Comparison of ENCODE assay signal across 8 mouse cellular contexts in genomic region chr10:81550257-81550656, GRCm38 (mm10). TPM values are rescaled to one million over a fixed set of nuclear protein-coding genes. Genes with fewer than 3 reads are reported as not detected.
A peak's percentile ranks its signal among the peaks of the same experiment; 100 is the strongest.
DNase-seq lines count a peak whose midpoint lies in the region; ATAC-seq lines count a peak whose summit lies in the region.

No protein-coding gene starts in this region.

- no peak overlapping the region for H3K4me3 ChIP-seq in heart, embryonic 12.5 days
- H3K4me3 ChIP-seq in liver, embryonic 13.5 days (replicated peaks), result no peak overlapping the region

- WGBS in heart, embryonic 12.5 days, result 4% methylated on average over 7 of the region's 7 CpGs
- 12% methylated on average over 7 of the region's 7 CpGs for WGBS in liver, embryonic 13.5 days (ENCODE audit: insufficient replicate concordance)

- peaks cover 4% of the 10 kb centered on the region for H3K9me3 ChIP-seq in heart, embryonic 12.5 days (replicated peaks)
- no peaks in the 10 kb centered on the region for H3K9me3 ChIP-seq in liver, embryonic 13.5 days (replicated peaks)

- no peaks in the 10 kb centered on the region for H3K27me3 ChIP-seq in heart, embryonic 12.5 days (replicated peaks)
- H3K27me3 ChIP-seq in liver, embryonic 13.5 days, result no peaks in the 10 kb centered on the region

- H3K27ac ChIP-seq in heart, embryonic 12.5 days (ENCODE audit: poor library complexity, severe bottlenecking), result no peak overlapping the region
- no peak overlapping the region for H3K27ac ChIP-seq in liver, embryonic 13.5 days

- no peak for ATAC-seq in heart, embryonic 12.5 days (ENCODE audit: insufficient number of reproducible peaks, low FRiP score)
- ATAC-seq in liver, embryonic 13.5 days (ENCODE audit: low read depth), result no peak

- H3K36me3 ChIP-seq in heart, embryonic 12.5 days, result no peaks in the 10 kb centered on the region
- H3K36me3 ChIP-seq in liver, embryonic 13.5 days, result no peaks in the 10 kb centered on the region

- peaks cover 16% of the 10 kb centered on the region for H3K4me1 ChIP-seq in heart, embryonic 12.5 days (replicated peaks)
- H3K4me1 ChIP-seq in liver, embryonic 13.5 days (replicated peaks), result peaks cover 38% of the 10 kb centered on the region

- no peak overlapping the region for H3K9ac ChIP-seq in heart, embryonic 12.5 days
- no peak overlapping the region for H3K9ac ChIP-seq in liver, embryonic 13.5 days

- H3K4me2 ChIP-seq in heart, embryonic 12.5 days, result no peak overlapping the region
- no peak overlapping the region for H3K4me2 ChIP-seq in liver, embryonic 13.5 days

- peak; percentile 62 for DNase-seq in heart, adult 8-10 months (ENCODE audit: low spot score)
- DNase-seq in CD4-positive helper T cell, adult 2 months (ENCODE audit: low read depth, low spot score), result peak; percentile 76
- peak; percentile 72 for DNase-seq in adrenal gland, postnatal 25 days
- peak; percentile 75 for DNase-seq in forelimb bud, embryonic 11.5 days (ENCODE audit: low read depth, low spot score)
- DNase-seq in liver, embryonic 13.5 days, result peak; percentile 65
- DNase-seq in spleen, postnatal 10 days (ENCODE audit: low spot score in 2 of 2), result peak; percentile 73 to 88
- DNase-seq in yolk sac, embryonic 10.5 days (ENCODE audit: low spot score), result no peak

RNA-seq across cellular contexts. Expression of gene Gna11, which starts 5.3 kb away (rescaled TPM):
- 10 to 100 TPM; 47.7 to 54.1 (median 50.9) TPM for total RNA-seq in heart, adult 8-10 months (2022)
- polyA plus RNA-seq in heart, embryonic 12.5 days (2016; fragmentation: Nextera tagmentation; extraction: Ambion mirVana), result 58.4 and 66.2 TPM in 2 replicates
- 76.8 and 77.9 TPM in 2 replicates for total RNA-seq in adrenal gland, postnatal 25 days (2021)
- 20.0 and 21.4 TPM in 2 replicates for polyA plus RNA-seq in liver, embryonic 13.5 days (2015; fragmentation: Nextera tagmentation; extraction: Ambion mirVana)

RNA-seq across cellular contexts. Expression of gene Aes, which starts 9.0 kb away (rescaled TPM):
- total RNA-seq in heart, adult 8-10 months (2022), result 1,000 to 10,000 TPM; 1,133 to 1,192 (median 1,173) TPM
- polyA plus RNA-seq in heart, embryonic 12.5 days (2016; fragmentation: Nextera tagmentation; extraction: Ambion mirVana), result 636 and 677 TPM in 2 replicates
- 983 and 1,070 TPM in 2 replicates for total RNA-seq in adrenal gland, postnatal 25 days (2021)
- polyA plus RNA-seq in liver, embryonic 13.5 days (2015; fragmentation: Nextera tagmentation; extraction: Ambion mirVana), result 201 and 215 TPM in 2 replicates

RNA-seq across cellular contexts. Expression of gene Tle2, which starts 24.1 kb away (rescaled TPM):
- 10 to 100 TPM in 2 of 4 experiments, 1 to 10 TPM in 2; 5.4 to 12.1 (median 9.1) TPM for total RNA-seq in heart, adult 8-10 months (2022)
- polyA plus RNA-seq in heart, embryonic 12.5 days (2016; fragmentation: Nextera tagmentation; extraction: Ambion mirVana), result 25.8 and 30.8 TPM in 2 replicates
- total RNA-seq in adrenal gland, postnatal 25 days (2021), result 52.8 and 67.8 TPM in 2 replicates
- polyA plus RNA-seq in liver, embryonic 13.5 days (2015; fragmentation: Nextera tagmentation; extraction: Ambion mirVana), result 2.3 and 2.7 TPM in 2 replicates

RNA-seq across cellular contexts. Expression of gene Gna15, which starts 26.2 kb away (rescaled TPM):
- under 1 TPM; 0.37 to 0.78 (median 0.54) TPM for total RNA-seq in heart, adult 8-10 months (2022)
- polyA plus RNA-seq in heart, embryonic 12.5 days (2016; fragmentation: Nextera tagmentation; extraction: Ambion mirVana), result 1.9 and 2.3 TPM in 2 replicates
- 0.61 TPM in 1 of 2 replicates, not detected in the other for total RNA-seq in adrenal gland, postnatal 25 days (2021)
- 7.2 and 7.5 TPM in 2 replicates for polyA plus RNA-seq in liver, embryonic 13.5 days (2015; fragmentation: Nextera tagmentation; extraction: Ambion mirVana)

RNA-seq across cellular contexts. Expression of gene S1pr4, which starts 50.3 kb away (rescaled TPM):
- total RNA-seq in heart, adult 8-10 months (2022), result 1 to 10 TPM in 2 of 4 experiments, under 1 TPM in 2; 0.88 to 1.4 (median 1.0) TPM
- 0.42 and 0.52 TPM in 2 replicates for polyA plus RNA-seq in heart, embryonic 12.5 days (2016; fragmentation: Nextera tagmentation; extraction: Ambion mirVana)
- total RNA-seq in adrenal gland, postnatal 25 days (2021), result 0.85 and 1.4 TPM in 2 replicates
- polyA plus RNA-seq in liver, embryonic 13.5 days (2015; fragmentation: Nextera tagmentation; extraction: Ambion mirVana), result 2.3 and 2.4 TPM in 2 replicates
